Mouse (Mus musculus): ENCODE measurements around the gene Tbx20. TPM values are rescaled to one million over a fixed set of nuclear protein-coding genes. Genes with fewer than 3 reads are reported as not detected.

Gene Tbx20
- polyA plus RNA-seq (2015; fragmentation: Nextera tagmentation; extraction: Ambion mirVana): not detected in 2 replicates

GRCm38 (mm10) chr9:24774160-24774969 is at the start of gene Tbx20:
TSS of gene Tbx20 (minus strand) at chr9:24774303.
- DNase-seq (ENCODE audit: low spot score): no peak

GRCm38 (mm10) chr9:24818511-24818910 is 44.4 kb upstream of the Tbx20 start:
- DNase-seq (ENCODE audit: low spot score): no peak

- no peak for DNase-seq (ENCODE audit: low spot score)
Observed at GRCm38 (mm10) chr9:24812461-24812860, 38.4 kb upstream of the Tbx20 start.

GRCm38 (mm10) chr9:24792110-24792509 is 18.0 kb upstream of the Tbx20 start:
- DNase-seq (ENCODE audit: low spot score): no peak

- DNase-seq (ENCODE audit: low spot score): no peak
Observed at GRCm38 (mm10) chr9:24789396-24789795, 15.3 kb upstream of the Tbx20 start.

- no peak for DNase-seq (ENCODE audit: low spot score)
Observed at GRCm38 (mm10) chr9:24782338-24782737, 8.2 kb upstream of the Tbx20 start.

GRCm38 (mm10) chr9:24780929-24781441 is 6.9 kb upstream of the Tbx20 start:
- no peak for DNase-seq (ENCODE audit: low spot score)

GRCm38 (mm10) chr9:24780391-24780928 is 6.4 kb upstream of the Tbx20 start:
- no peak for DNase-seq (ENCODE audit: low spot score)

GRCm38 (mm10) chr9:24779975-24780374 is 5.9 kb upstream of the Tbx20 start:
- no peak for DNase-seq (ENCODE audit: low spot score)

GRCm38 (mm10) chr9:24778571-24778970 is 4.5 kb upstream of the Tbx20 start:
- no peak for DNase-seq (ENCODE audit: low spot score)

- no peak for DNase-seq (ENCODE audit: low spot score)
Observed at GRCm38 (mm10) chr9:24777961-24778360, 3.9 kb upstream of the Tbx20 start.

GRCm38 (mm10) chr9:24777176-24777895 is 3.2 kb upstream of the Tbx20 start:
- DNase-seq (ENCODE audit: low spot score): no peak

GRCm38 (mm10) chr9:24776487-24776886 is 2.4 kb upstream of the Tbx20 start:
- no peak for DNase-seq (ENCODE audit: low spot score)

- no peak for DNase-seq (ENCODE audit: low spot score)
Observed at GRCm38 (mm10) chr9:24775567-24775966, 1.5 kb upstream of the Tbx20 start.

- DNase-seq (ENCODE audit: low spot score): no peak
Observed at GRCm38 (mm10) chr9:24775001-24775400, 898 bp upstream of the Tbx20 start.

GRCm38 (mm10) chr9:24773669-24774068 is 434 bp downstream of the Tbx20 start:
- DNase-seq (ENCODE audit: low spot score): no peak

- no peak for DNase-seq (ENCODE audit: low spot score)
Observed at GRCm38 (mm10) chr9:24773171-24773570, 932 bp downstream of the Tbx20 start.

GRCm38 (mm10) chr9:24772431-24773120 is 1.5 kb downstream of the Tbx20 start:
- DNase-seq (ENCODE audit: low spot score): no peak

- DNase-seq (ENCODE audit: low spot score): no peak
Observed at GRCm38 (mm10) chr9:24771713-24772112, 2.4 kb downstream of the Tbx20 start.

GRCm38 (mm10) chr9:24770941-24771405 is 3.1 kb downstream of the Tbx20 start:
- no peak for DNase-seq (ENCODE audit: low spot score)

All from thymus, postnatal 0 days (tissue).